Mouse (Mus musculus): Measurements from ENCODE around the gene Pdgfc. TPM values are rescaled to one million over a fixed set of nuclear protein-coding genes. Genes with fewer than 3 reads are reported as not detected.

The Pdgfc gene
- not detected for polyA plus RNA-seq (2017; shearing (Covaris generic))

DNA sequence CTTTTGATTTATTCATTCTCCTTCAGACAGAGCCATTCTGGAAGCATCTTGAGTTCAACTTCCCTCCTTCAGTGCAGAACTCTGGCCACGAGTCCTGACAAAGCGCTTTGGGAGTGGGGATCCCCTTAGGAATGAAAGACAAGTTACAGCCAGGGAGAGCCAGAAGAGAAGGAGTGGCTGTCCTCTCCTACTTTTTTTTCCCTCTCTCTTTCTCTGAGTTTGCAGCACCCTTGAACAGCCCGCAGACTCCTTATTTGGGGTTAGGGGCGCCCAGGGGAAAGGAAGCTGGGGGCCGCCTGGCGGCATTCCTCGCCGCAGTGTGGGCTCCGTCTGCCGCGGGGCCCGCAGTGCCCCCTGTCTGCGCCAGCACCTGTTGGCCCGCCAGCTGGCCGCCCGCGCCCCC lies at the start of gene Pdgfc:
Gene Pdgfc, plus strand, starts transcription at position 266 of the 403 bp plus-strand sequence.

Other genes starting within 250 kb of the Pdgfc start
- gene Gria2, start 233.6 kb upstream of the Pdgfc start, polyA plus RNA-seq (2017; shearing (Covaris generic)), result 0.09 TPM
- not detected for gene Glrb, start 122.8 kb upstream of the Pdgfc start, polyA plus RNA-seq (2017; shearing (Covaris generic))